Mouse (Mus musculus): ENCODE data around the gene Otulinl. TPM values are rescaled to one million over a fixed set of nuclear protein-coding genes. Genes with fewer than 3 reads are reported as not detected.
A peak's percentile ranks its signal among the peaks of the same experiment; 100 is the strongest.

Otulinl gene
- total and polyA plus RNA-seq, 2 experiments from 2014 or later, result 6.2 to 13.0 TPM

DNA sequence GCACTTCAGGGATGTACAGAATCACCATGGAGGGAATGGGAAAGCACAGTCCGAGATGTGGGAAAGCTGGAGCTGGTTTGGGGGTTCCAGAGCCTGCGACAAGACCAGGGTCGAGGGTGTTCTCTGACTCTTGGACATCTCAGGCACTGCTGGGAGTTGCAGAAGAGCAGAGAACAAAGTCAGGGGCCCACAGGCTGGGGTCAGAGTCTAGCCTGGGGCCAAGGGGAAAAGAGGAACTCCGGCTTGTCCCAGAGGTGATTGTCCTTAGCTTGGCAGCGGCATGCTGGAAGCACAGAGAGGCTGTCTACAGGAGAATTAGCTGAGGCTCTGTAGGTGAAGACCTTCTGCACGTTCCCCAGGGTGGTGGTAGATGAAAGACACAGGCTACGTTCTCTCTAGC lies 37.3 kb upstream of the Otulinl start:
- no peak overlapping the region for H3K4me2 ChIP-seq (ENCODE audit: low read depth, low read length, poor library complexity, severe bottlenecking)
- H3K27me3 ChIP-seq (ENCODE audit: insufficient read depth, low read length), result no peaks in the 10 kb centered on the region
- no peak overlapping the region for H3K27ac ChIP-seq (ENCODE audit: low read depth, low read length)
- ATAC-seq (ENCODE audit: low FRiP score) (no peak), DNase-seq (ENCODE audit: low spot score) (no peak)
- no peak for TF ChIP-seq CTCF (IDR thresholded peaks at IDR 0.05)
- WGBS, result 81% methylated on average over 7 of the region's 7 CpGs
- H3K36me3 ChIP-seq (ENCODE audit: insufficient read depth, low read length), result no peaks in the 10 kb centered on the region
- no peaks in the 10 kb centered on the region for H3K4me1 ChIP-seq (ENCODE audit: insufficient read depth, low read length)
- H3K4me3 ChIP-seq (ENCODE audit: low read depth, low read length), result no peak overlapping the region
- no peak overlapping the region for H3K9ac ChIP-seq (replicated peaks; ENCODE audit: low read length, poor library complexity, severe bottlenecking)
- no peaks in the 10 kb centered on the region for H3K9me3 ChIP-seq (ENCODE audit: low read length)

DNA sequence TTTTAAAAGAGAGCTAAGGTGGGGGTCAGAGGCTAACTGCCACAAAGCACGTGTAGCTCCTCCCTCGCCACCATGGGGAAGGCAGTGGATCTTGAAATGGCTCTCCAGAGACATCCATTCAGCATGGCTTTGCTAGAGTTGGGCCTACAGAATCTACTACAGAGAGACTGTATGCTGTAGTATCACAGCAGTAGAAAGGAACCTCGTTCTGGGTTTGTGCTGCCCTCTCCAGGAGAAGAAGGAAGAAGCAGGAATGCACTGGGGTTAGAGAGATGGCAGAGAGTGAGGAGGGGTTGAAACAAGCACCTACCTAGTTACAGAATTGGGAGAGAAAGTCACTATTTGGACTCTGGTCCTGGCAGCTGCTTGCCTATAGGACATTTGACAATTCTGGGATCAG lies 34.0 kb upstream of the Otulinl start:
- Histone ChIP-seq H3K9ac (replicated peaks; ENCODE audit: low read length, poor library complexity, severe bottlenecking) (no peak overlapping the region), H3K9me3 (ENCODE audit: low read length) (no peaks in the 10 kb centered on the region), H3K27ac (ENCODE audit: low read depth, low read length) (no peak overlapping the region), H3K27me3 (ENCODE audit: insufficient read depth, low read length) (no peaks in the 10 kb centered on the region), H3K4me1 (ENCODE audit: insufficient read depth, low read length) (no peaks in the 10 kb centered on the region), H3K4me2 (ENCODE audit: low read depth, low read length, poor library complexity, severe bottlenecking) (no peak overlapping the region), H3K36me3 (ENCODE audit: insufficient read depth, low read length) (no peaks in the 10 kb centered on the region), H3K4me3 (ENCODE audit: low read depth, low read length) (no peak overlapping the region)
- DNase-seq (ENCODE audit: low spot score), result peak; percentile 40
- peak; percentile 71 for TF ChIP-seq CTCF (IDR thresholded peaks at IDR 0.05)
- whole genome bisulfite sequencing, result 30% methylated on average over 3 of the region's 3 CpGs
- 0 out of 2 replicates have a peak, but pooled peaks have one; percentile 45 for ATAC-seq (ENCODE audit: low FRiP score)

DNA sequence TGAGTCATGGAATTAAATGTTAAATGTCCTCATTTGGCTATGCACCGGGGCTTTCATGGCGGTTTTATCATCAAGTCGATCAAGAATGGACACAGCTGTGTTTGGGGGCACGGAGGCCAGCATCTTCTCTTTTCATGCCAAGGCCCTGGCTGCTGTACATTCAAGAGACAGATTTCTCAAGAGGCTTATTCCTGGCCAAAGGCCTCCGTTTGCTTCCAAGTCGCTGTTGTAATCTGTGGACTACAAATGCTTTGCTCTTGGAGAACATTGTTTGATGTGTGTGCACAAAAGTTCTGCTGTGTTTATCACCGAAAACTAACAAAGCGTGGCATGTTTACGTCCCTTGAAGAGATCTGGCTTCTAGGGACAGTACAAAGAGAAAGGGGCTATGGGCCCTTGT lies 29.3 kb upstream of the Otulinl start:
- Histone ChIP-seq H3K9me3 (ENCODE audit: low read length) (no peaks in the 10 kb centered on the region), H3K4me3 (ENCODE audit: low read depth, low read length) (no peak overlapping the region), H3K4me2 (ENCODE audit: low read depth, low read length, poor library complexity, severe bottlenecking) (no peak overlapping the region), H3K4me1 (ENCODE audit: insufficient read depth, low read length) (no peaks in the 10 kb centered on the region), H3K36me3 (ENCODE audit: insufficient read depth, low read length) (no peaks in the 10 kb centered on the region), H3K27ac (ENCODE audit: low read depth, low read length) (no peak overlapping the region), H3K9ac (replicated peaks; ENCODE audit: low read length, poor library complexity, severe bottlenecking) (no peak overlapping the region), H3K27me3 (ENCODE audit: insufficient read depth, low read length) (no peaks in the 10 kb centered on the region)
- no peak for DNase-seq (ENCODE audit: low spot score)
- no peak for ATAC-seq (ENCODE audit: low FRiP score)
- 79% methylated on average over 9 of the region's 9 CpGs for WGBS
- no peak for TF ChIP-seq CTCF (IDR thresholded peaks at IDR 0.05)

DNA sequence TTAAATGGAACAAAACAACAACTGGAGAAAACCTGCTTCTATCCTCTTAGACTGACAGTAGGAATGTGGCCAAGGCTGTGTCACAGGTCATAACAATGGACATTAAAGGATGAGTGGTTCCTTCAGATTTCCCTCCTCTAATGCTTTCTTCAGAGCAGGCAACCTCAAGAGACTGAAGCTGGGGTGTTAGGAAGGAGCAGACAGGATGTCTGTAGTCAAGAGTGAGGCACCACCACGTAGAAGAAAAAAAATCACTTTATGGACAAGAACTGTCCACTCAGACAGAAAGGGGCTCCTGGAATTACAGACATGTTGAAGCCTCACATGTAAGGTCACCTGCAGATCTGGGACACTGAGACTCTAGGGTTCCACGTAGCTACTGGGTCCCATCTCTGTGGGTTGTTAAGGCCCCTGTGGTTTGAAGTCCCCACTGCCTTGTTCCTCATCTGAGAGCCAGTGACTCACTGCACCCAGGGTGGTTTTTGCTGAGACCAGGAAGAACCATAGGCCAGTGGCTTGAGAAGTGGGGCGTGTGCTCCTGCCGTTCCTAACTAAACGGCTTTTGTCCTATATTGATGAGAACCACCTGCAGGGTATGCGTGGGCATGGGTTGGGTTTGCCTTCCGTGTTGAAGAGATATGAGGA lies 27.7 kb upstream of the Otulinl start:
- no peak overlapping the region for H3K4me2 ChIP-seq (ENCODE audit: low read depth, low read length, poor library complexity, severe bottlenecking)
- H3K27me3 ChIP-seq (ENCODE audit: insufficient read depth, low read length), result no peaks in the 10 kb centered on the region
- H3K9me3 ChIP-seq (ENCODE audit: low read length), result no peaks in the 10 kb centered on the region
- no peak overlapping the region for H3K9ac ChIP-seq (replicated peaks; ENCODE audit: low read length, poor library complexity, severe bottlenecking)
- no peak for DNase-seq (ENCODE audit: low spot score)
- H3K4me3 ChIP-seq (ENCODE audit: low read depth, low read length), result no peak overlapping the region
- no peaks in the 10 kb centered on the region for H3K36me3 ChIP-seq (ENCODE audit: insufficient read depth, low read length)
- no peak for TF ChIP-seq CTCF (IDR thresholded peaks at IDR 0.05)
- no peak for ATAC-seq (ENCODE audit: low FRiP score)
- WGBS, result 87% methylated on average over 7 of the region's 7 CpGs
- H3K4me1 ChIP-seq (ENCODE audit: insufficient read depth, low read length), result no peaks in the 10 kb centered on the region
- H3K27ac ChIP-seq (ENCODE audit: low read depth, low read length), result no peak overlapping the region

DNA sequence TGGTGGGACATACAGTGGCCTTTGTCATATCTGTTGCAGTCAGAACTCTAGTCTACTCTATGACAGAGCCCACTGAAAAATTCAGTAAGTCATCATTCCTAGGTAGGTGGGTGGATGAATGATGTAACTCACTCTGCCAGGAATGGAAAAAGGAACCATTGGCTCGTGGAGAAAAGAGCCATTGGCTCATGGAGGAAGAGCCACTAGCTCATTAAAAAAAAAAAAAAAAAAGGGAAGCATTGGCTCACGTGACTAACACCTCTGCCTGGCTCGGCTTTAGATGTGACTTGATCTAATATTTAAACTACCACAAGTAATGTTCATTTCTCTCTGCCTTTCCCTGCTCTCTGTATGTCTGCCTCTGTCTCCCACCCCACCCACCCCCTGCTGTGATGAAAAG lies 27.1 kb upstream of the Otulinl start:
- DNase-seq (ENCODE audit: low spot score) (no peak), ATAC-seq (ENCODE audit: low FRiP score) (no peak)
- H3K9ac ChIP-seq (replicated peaks; ENCODE audit: low read length, poor library complexity, severe bottlenecking), result no peak overlapping the region
- no peaks in the 10 kb centered on the region for H3K4me1 ChIP-seq (ENCODE audit: insufficient read depth, low read length)
- H3K27me3 ChIP-seq (ENCODE audit: insufficient read depth, low read length), result no peaks in the 10 kb centered on the region
- H3K27ac ChIP-seq (ENCODE audit: low read depth, low read length), result no peak overlapping the region
- TF ChIP-seq CTCF (IDR thresholded peaks at IDR 0.05), result no peak
- H3K4me2 ChIP-seq (ENCODE audit: low read depth, low read length, poor library complexity, severe bottlenecking), result no peak overlapping the region
- 82% methylated on average over 3 of the region's 3 CpGs for WGBS
- no peaks in the 10 kb centered on the region for H3K36me3 ChIP-seq (ENCODE audit: insufficient read depth, low read length)
- no peaks in the 10 kb centered on the region for H3K9me3 ChIP-seq (ENCODE audit: low read length)
- H3K4me3 ChIP-seq (ENCODE audit: low read depth, low read length), result no peak overlapping the region

DNA sequence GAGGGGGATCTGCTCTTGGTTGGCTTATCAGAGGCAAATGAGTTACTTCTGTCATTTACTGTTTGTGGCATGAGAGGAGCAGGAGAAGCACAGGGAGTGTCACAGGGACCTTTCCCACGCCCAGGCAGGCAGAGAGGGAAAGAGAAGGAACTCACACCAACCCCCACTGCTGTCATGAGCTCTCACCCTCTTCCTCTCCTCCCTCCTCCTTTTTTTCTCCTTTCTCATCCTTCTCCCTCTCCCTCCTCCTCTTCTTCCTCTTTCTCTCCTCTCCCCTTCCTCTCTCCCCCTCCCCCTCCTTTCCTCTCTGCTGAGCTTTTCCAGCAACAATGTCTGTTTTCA lies 21.6 kb upstream of the Otulinl start:
- Histone ChIP-seq H3K4me1 (ENCODE audit: insufficient read depth, low read length) (no peaks in the 10 kb centered on the region), H3K27me3 (ENCODE audit: insufficient read depth, low read length) (no peaks in the 10 kb centered on the region), H3K4me2 (ENCODE audit: low read depth, low read length, poor library complexity, severe bottlenecking) (no peak overlapping the region), H3K27ac (ENCODE audit: low read depth, low read length) (no peak overlapping the region), H3K36me3 (ENCODE audit: insufficient read depth, low read length) (no peaks in the 10 kb centered on the region), H3K9me3 (ENCODE audit: low read length) (no peaks in the 10 kb centered on the region), H3K4me3 (ENCODE audit: low read depth, low read length) (no peak overlapping the region), H3K9ac (replicated peaks; ENCODE audit: low read length, poor library complexity, severe bottlenecking) (no peak overlapping the region)
- WGBS, result 20% methylated on average over 1 of the region's 1 CpGs
- DNase-seq (ENCODE audit: low spot score) (no peak), ATAC-seq (ENCODE audit: low FRiP score) (no peak)
- no peak for TF ChIP-seq CTCF (IDR thresholded peaks at IDR 0.05)

All from midbrain, postnatal 0 days (tissue).